Mouse (Mus musculus) MEL (cell line): ENCODE data around the gene Tmem254b. TPM values are rescaled to one million over a fixed set of nuclear protein-coding genes. Genes with fewer than 3 reads are reported as not detected.
"Not testable (repeated sequence)": the region's sequence is repeated elsewhere in the genome, so short reads cannot be mapped to it uniquely, and the experiment has no call there.

Experiments
- DNase-seq: peaks from one replicate; pipeline ENCODE4 v3.0.0; 2011; ENCODE audit warnings: low read depth, low spot score
- H3K27ac ChIP-seq: 2 replicates; pipeline ENCODE4 v1.5.1; 2012; ENCODE audit warnings: low read depth, mild to moderate bottlenecking, control low read depth, low read length, moderate library complexity; ENCODE audit not compliant: control insufficient read depth
- H3K27me3 ChIP-seq, 2 experiments: fragments of 150-350 bp in 1 of 2; sonication (generic) in 1 of 2; 2 replicates each; pipeline ENCODE4 v1.6.1; 2012; ENCODE audit warnings: low read length in 2 of 2, mild to moderate bottlenecking in 2 of 2, improper control_type of control experiment in 1 of 2, moderate library complexity in 1 of 2; ENCODE audit not compliant: insufficient read depth in 2 of 2, control insufficient read depth in 1 of 2
- H3K36me3 ChIP-seq, 2 experiments: 2 replicates each; pipeline ENCODE4 v1.6.1; 2012 to 2014; ENCODE audit warnings: low read length in 2 of 2, improper control_type of control experiment in 1 of 2, inconsistent platforms in 1 of 2, mild to moderate bottlenecking in 1 of 2; ENCODE audit not compliant: insufficient read depth in 2 of 2, control insufficient read depth in 1 of 2
- H3K4me1 ChIP-seq, 2 experiments: fragments of 150-350 bp in 1 of 2; sonication (generic) in 1 of 2; 2 replicates each; pipeline ENCODE4 v1.6.1; 2012; ENCODE audit warnings: low read length in 2 of 2, improper control_type of control experiment in 1 of 2, mild to moderate bottlenecking in 1 of 2; ENCODE audit not compliant: insufficient read depth in 2 of 2, control insufficient read depth in 1 of 2
- H3K4me3 ChIP-seq, 2 experiments: fragments of 150-350 bp in 1 of 2; sonication (generic) in 1 of 2; 2 replicates each; pipeline ENCODE4 v1.5.1; 2012; ENCODE audit warnings: low read depth in 2 of 2, low read length in 2 of 2, mild to moderate bottlenecking in 2 of 2, moderate library complexity in 2 of 2, control low read depth in 1 of 2, improper control_type of control experiment in 1 of 2; ENCODE audit not compliant: control insufficient read depth in 1 of 2, insufficient read depth in 1 of 2
- H3K79me2 ChIP-seq: 2 replicates; pipeline ENCODE4 v1.6.1; 2012; ENCODE audit warnings: mild to moderate bottlenecking, low read length, moderate library complexity; ENCODE audit not compliant: control insufficient read depth, poor library complexity, insufficient read depth
- H3K9ac ChIP-seq: 2 replicates; pipeline ENCODE4 v1.6.1; 2012; ENCODE audit warnings: low read depth, mild to moderate bottlenecking, control low read depth, low read length, moderate library complexity; ENCODE audit not compliant: control insufficient read depth, poor library complexity, severe bottlenecking
- H3K9me3 ChIP-seq: fragments of 150-350 bp; sonication (generic); replicated peaks from 2 replicates; pipeline ENCODE4 v1.6.1; 2012; ENCODE audit warnings: mild to moderate bottlenecking, low read length, improper control_type of control experiment, moderate library complexity; ENCODE audit not compliant: insufficient read depth
- polyA plus RNA-seq, 2 experiments: library from polyadenylated mRNA; stranded (reverse) in 1 of 2; unstranded in 1 of 2; fragments of >175 nt in 1 of 2; fragments of >200 nt in 1 of 2; gene quantifications; 2 replicates each; pipeline versions ENCODE4 v1.2.1 to v1.2.4; 2012; ENCODE audit warnings: low replicate concordance in 2 of 2, low read depth in 1 of 2; ENCODE audit not compliant: insufficient read length in 2 of 2, insufficient read depth in 1 of 2, missing spikeins in 1 of 2
- total RNA-seq: library from RNA; depleted of rRNA; stranded (reverse); fragments of 300-350 nt; gene quantifications from 2 replicates; pipeline ENCODE4 v1.2.3, GENCODE M21; 2012; rRNA removed

Gene Tmem254b
- total RNA-seq (2.5 and 3.7 TPM in 2 replicates), polyA plus RNA-seq (1 to 10 TPM in 1 of 2 experiments, not detected in 1; 7.7 TPM)

GRCm38 (mm10) chr14:26206926-26207247 lies at the start of gene Tmem254b:
TSS of gene Tmem254b (minus strand) at chr14:26207041.
- not testable (repeated sequence) for H3K36me3 ChIP-seq, H3K4me1 ChIP-seq, H3K27me3 ChIP-seq, H3K79me2 ChIP-seq, H3K4me3 ChIP-seq, H3K9me3 ChIP-seq, H3K27ac ChIP-seq, DNase-seq, H3K9ac ChIP-seq

- H3K9ac ChIP-seq, H3K79me2 ChIP-seq, H3K4me1 ChIP-seq, H3K9me3 ChIP-seq, DNase-seq, H3K36me3 ChIP-seq, H3K4me3 ChIP-seq, H3K27ac ChIP-seq, H3K27me3 ChIP-seq: not testable (repeated sequence)
Observed at GRCm38 (mm10) chr14:26237183-26237582, 30.3 kb upstream of the Tmem254b start.

GRCm38 (mm10) chr14:26216233-26217000 lies 9.6 kb upstream of the Tmem254b start:
- DNase-seq, H3K27ac ChIP-seq, H3K9me3 ChIP-seq, H3K4me1 ChIP-seq, H3K4me3 ChIP-seq, H3K9ac ChIP-seq, H3K27me3 ChIP-seq, H3K36me3 ChIP-seq, H3K79me2 ChIP-seq: not testable (repeated sequence)

- not testable (repeated sequence) for H3K27ac ChIP-seq, DNase-seq, H3K4me3 ChIP-seq, H3K36me3 ChIP-seq, H3K4me1 ChIP-seq, H3K27me3 ChIP-seq, H3K79me2 ChIP-seq, H3K9ac ChIP-seq, H3K9me3 ChIP-seq
Observed at GRCm38 (mm10) chr14:26206197-26206925, 480 bp downstream of the Tmem254b start.

GRCm38 (mm10) chr14:26197851-26198250 lies 9.0 kb downstream of the Tmem254b start:
- not testable (repeated sequence) for DNase-seq, H3K36me3 ChIP-seq, H3K9me3 ChIP-seq, H3K27me3 ChIP-seq, H3K4me1 ChIP-seq, H3K79me2 ChIP-seq, H3K4me3 ChIP-seq, H3K9ac ChIP-seq, H3K27ac ChIP-seq

GRCm38 (mm10) chr14:26188361-26188760 lies 18.5 kb downstream of the Tmem254b start:
- DNase-seq, H3K36me3 ChIP-seq, H3K9ac ChIP-seq, H3K4me3 ChIP-seq, H3K27ac ChIP-seq, H3K9me3 ChIP-seq, H3K27me3 ChIP-seq, H3K79me2 ChIP-seq, H3K4me1 ChIP-seq: not testable (repeated sequence)

- H3K27ac ChIP-seq, H3K9me3 ChIP-seq, H3K4me1 ChIP-seq, H3K36me3 ChIP-seq, H3K27me3 ChIP-seq, DNase-seq, H3K79me2 ChIP-seq, H3K9ac ChIP-seq, H3K4me3 ChIP-seq: not testable (repeated sequence)
Observed at GRCm38 (mm10) chr14:26186638-26187037, 20.2 kb downstream of the Tmem254b start.
